ENCODE assay signal across 7 mouse cellular contexts in the genomic region with DNA sequence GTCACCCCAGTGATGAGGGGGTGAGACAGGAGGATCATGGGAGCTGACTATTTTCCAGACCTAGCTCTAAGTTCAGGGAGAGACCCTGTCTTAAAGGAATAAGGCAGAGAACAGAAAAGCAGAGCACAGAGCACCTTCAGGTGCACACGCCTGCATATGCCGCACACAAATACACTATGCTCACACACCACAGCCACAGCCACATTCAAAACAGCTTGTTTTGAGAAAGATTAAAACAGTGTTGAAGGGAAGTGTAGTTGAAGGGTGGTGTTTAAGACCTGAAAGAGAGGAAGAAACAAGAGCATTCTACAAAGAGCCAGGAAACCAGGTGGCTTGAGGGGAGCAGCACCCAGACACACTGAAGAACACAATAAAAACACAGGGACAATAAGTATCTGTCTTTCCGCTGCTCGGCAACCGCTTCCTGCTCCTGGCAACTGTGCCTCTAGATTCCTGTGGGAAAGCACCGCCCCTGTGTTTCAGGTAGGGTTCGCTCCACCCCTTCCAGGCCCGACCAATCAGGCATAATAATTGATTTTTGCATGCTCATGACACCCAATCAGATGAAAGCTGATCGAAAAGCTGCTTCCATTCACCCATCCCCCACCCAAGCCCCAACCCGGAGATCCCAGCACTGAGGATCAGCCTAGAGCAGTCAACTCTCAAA. TPM values are rescaled to one million over a fixed set of nuclear protein-coding genes. Genes with fewer than 3 reads are reported as not detected.
A peak's percentile ranks its signal among the peaks of the same experiment; 100 is the strongest.
DNase-seq lines count a peak whose midpoint lies in the region; ATAC-seq and TF ChIP-seq lines count a peak whose summit lies in the region.

No protein-coding gene starts in this region.

- no peak overlapping the region for H3K9ac ChIP-seq in ES-Bruce4 (ENCODE audit: low read depth, poor library complexity, severe bottlenecking)
- peak overlapping the region; percentile 20; the same call in 1 of the 2 replicates for H3K9ac ChIP-seq in forebrain, embryonic 11.5 days (ENCODE audit: low read length)
- H3K9ac ChIP-seq in kidney, embryonic 15.5 days, result no peak overlapping the region
- no peak overlapping the region for H3K9ac ChIP-seq in liver, embryonic 12.5 days
- no peak overlapping the region for H3K9ac ChIP-seq in neural tube, embryonic 11.5 days (ENCODE audit: low read length)

- no peaks in the 10 kb centered on the region for H3K27me3 ChIP-seq in ES-Bruce4 (ENCODE audit: control insufficient read depth, insufficient read depth, low read length, poor library complexity, severe bottlenecking)
- H3K27me3 ChIP-seq in forebrain, embryonic 11.5 days (ENCODE audit: control insufficient read depth, insufficient read depth, low read length), result no peaks in the 10 kb centered on the region
- no peaks in the 10 kb centered on the region for H3K27me3 ChIP-seq in kidney, embryonic 15.5 days
- H3K27me3 ChIP-seq in liver, embryonic 12.5 days (replicated peaks), result peaks cover 12% of the 10 kb centered on the region
- no peaks in the 10 kb centered on the region for H3K27me3 ChIP-seq in neural tube, embryonic 11.5 days (ENCODE audit: control insufficient read depth, insufficient read depth, low read length)

- H3K27ac ChIP-seq in ES-Bruce4 (ENCODE audit: insufficient read depth, low read length), result peak overlapping the region; percentile 35
- no peak overlapping the region for H3K27ac ChIP-seq in forebrain, embryonic 11.5 days (ENCODE audit: low read depth, low read length)
- peak overlapping the region; percentile 66 for H3K27ac ChIP-seq in kidney, embryonic 15.5 days
- H3K27ac ChIP-seq in liver, embryonic 12.5 days, result no peak overlapping the region
- H3K27ac ChIP-seq in neural tube, embryonic 11.5 days (ENCODE audit: low read depth, low read length), result 0 out of 2 replicates have a peak overlapping the region, but pooled peaks have one; percentile 3

- H3K4me1 ChIP-seq in ES-Bruce4 (ENCODE audit: control insufficient read depth, insufficient read depth, low read length), result peaks cover 5% of the 10 kb centered on the region
- H3K4me1 ChIP-seq in forebrain, embryonic 11.5 days (replicated peaks; ENCODE audit: control insufficient read depth, insufficient read depth, low read length), result 0 out of 2 replicates have a peak, but pooled peaks cover 2% of the 10 kb centered on the region
- H3K4me1 ChIP-seq in kidney, embryonic 15.5 days, result peaks cover 30% of the 10 kb centered on the region
- peaks cover 16% of the 10 kb centered on the region for H3K4me1 ChIP-seq in liver, embryonic 12.5 days
- no peaks in the 10 kb centered on the region for H3K4me1 ChIP-seq in neural tube, embryonic 11.5 days (ENCODE audit: control insufficient read depth, insufficient read depth, low read length)

- peak; percentile 96 for DNase-seq in ZHBTc4 (ENCODE audit: low read depth, low spot score)
- DNase-seq in forebrain, embryonic 11.5 days (ENCODE audit: low spot score), result peak; percentile 74
- peak; percentile 67 for DNase-seq in neural tube, embryonic 11.5 days (ENCODE audit: low spot score)
- DNase-seq in gastrocnemius, postnatal 14 days, result no peak

- H3K4me2 ChIP-seq in forebrain, embryonic 11.5 days (ENCODE audit: low read depth, low read length, severe bottlenecking), result peak overlapping the region; percentile 5; the same call in 1 of the 2 replicates
- H3K4me2 ChIP-seq in kidney, embryonic 15.5 days, result peak overlapping the region; percentile 41
- peak overlapping the region; percentile 39 for H3K4me2 ChIP-seq in liver, embryonic 12.5 days
- peak overlapping the region; percentile 24; the same call in 1 of the 2 replicates for H3K4me2 ChIP-seq in neural tube, embryonic 11.5 days (ENCODE audit: low read depth)

- TF ChIP-seq EP300 in ES-Bruce4 (IDR thresholded peaks at IDR 0.05; ENCODE audit: insufficient read depth, low read depth, low read length), result peak; percentile 49; the same call in 1 of the 2 replicates

- H3K4me3 ChIP-seq in ES-Bruce4 (ENCODE audit: low read depth, low read length), result peak overlapping the region; percentile 6
- H3K4me3 ChIP-seq in forebrain, embryonic 11.5 days (ENCODE audit: low read depth, low read length), result no peak overlapping the region
- H3K4me3 ChIP-seq in kidney, embryonic 15.5 days (replicated peaks), result no peak overlapping the region
- no peak overlapping the region for H3K4me3 ChIP-seq in liver, embryonic 12.5 days
- H3K4me3 ChIP-seq in neural tube, embryonic 11.5 days (ENCODE audit: low read depth, low read length), result no peak overlapping the region

- intact Hi-C loops in gastrocnemius, postnatal 14 days (cut with DNase I; ENCODE audit: low total_unique reads), result no loop called here

- ATAC-seq in forebrain, embryonic 11.5 days (replicated peaks; ENCODE audit: low FRiP score), result peak; percentile 81
- ATAC-seq in kidney, embryonic 15.5 days (replicated peaks; ENCODE audit: low FRiP score), result peak; percentile 73
- ATAC-seq in liver, embryonic 12.5 days, result peak; percentile 55; the same call in 1 of the 2 replicates
- peak; percentile 58 for ATAC-seq in neural tube, embryonic 11.5 days (ENCODE audit: insufficient read depth, low FRiP score, low TSS enrichment)

- no peaks in the 10 kb centered on the region for H3K36me3 ChIP-seq in ES-Bruce4 (ENCODE audit: control insufficient read depth, insufficient read depth, low read length, poor library complexity, severe bottlenecking)
- H3K36me3 ChIP-seq in forebrain, embryonic 11.5 days (ENCODE audit: control insufficient read depth, insufficient read depth, low read length), result no peaks in the 10 kb centered on the region
- H3K36me3 ChIP-seq in kidney, embryonic 15.5 days, result no peaks in the 10 kb centered on the region
- H3K36me3 ChIP-seq in liver, embryonic 12.5 days, result no peaks in the 10 kb centered on the region
- H3K36me3 ChIP-seq in neural tube, embryonic 11.5 days (ENCODE audit: control insufficient read depth, insufficient read depth, low read length), result no peaks in the 10 kb centered on the region

- 18% methylated on average over 10 of the region's 10 CpGs for WGBS in forebrain, embryonic 11.5 days
- WGBS in kidney, embryonic 15.5 days, result 26% methylated on average over 10 of the region's 10 CpGs
- 27% methylated on average over 10 of the region's 10 CpGs for WGBS in liver, embryonic 12.5 days (ENCODE audit: insufficient replicate concordance)
- WGBS in neural tube, embryonic 11.5 days, result 15% methylated on average over 10 of the region's 10 CpGs

- no peaks in the 10 kb centered on the region for H3K9me3 ChIP-seq in ES-Bruce4 (replicated peaks; ENCODE audit: control insufficient read depth, insufficient read depth, low read length, poor library complexity, severe bottlenecking)
- no peaks in the 10 kb centered on the region for H3K9me3 ChIP-seq in forebrain, embryonic 11.5 days (ENCODE audit: control insufficient read depth, low read length)
- H3K9me3 ChIP-seq in kidney, embryonic 15.5 days (replicated peaks), result no peaks in the 10 kb centered on the region
- H3K9me3 ChIP-seq in liver, embryonic 12.5 days (replicated peaks), result no peaks in the 10 kb centered on the region
- H3K9me3 ChIP-seq in neural tube, embryonic 11.5 days (ENCODE audit: control insufficient read depth, low read length), result no peaks in the 10 kb centered on the region

- TF ChIP-seq CTCF in ES-Bruce4 (IDR thresholded peaks at IDR 0.05; ENCODE audit: low read depth, low read length), result no peak

- no peak for TF ChIP-seq POLR2A in ES-Bruce4 (IDR thresholded peaks at IDR 0.05; ENCODE audit: insufficient read depth, low read length)

RNA-seq across cellular contexts. Expression of a gene that starts 13.0 kb away (rescaled TPM):
- polyA plus RNA-seq in ES-Bruce4 (2011; ENCODE audit: insufficient read depth, insufficient read length, low read depth, missing spikeins), result 193 and 203 TPM in 2 replicates
- 27.2 and 29.5 TPM in 2 replicates for polyA plus RNA-seq in forebrain, embryonic 11.5 days (2014; fragmentation: Nextera tagmentation; extraction: Ambion mirVana)
- 46.0 and 47.6 TPM in 2 replicates for polyA plus RNA-seq in kidney, embryonic 15.5 days (2015; fragmentation: Nextera tagmentation; extraction: Ambion mirVana)
- polyA plus RNA-seq in liver, embryonic 12.5 days (2016; fragmentation: Nextera tagmentation; extraction: Ambion mirVana), result 15.6 and 15.9 TPM in 2 replicates
- polyA plus RNA-seq in neural tube, embryonic 11.5 days (2014; fragmentation: Nextera tagmentation; extraction: Ambion mirVana), result 20.6 and 26.4 TPM in 2 replicates
- 10 to 100 TPM; 18.3 to 22.5 TPM for total RNA-seq in gastrocnemius, postnatal 14 days (2021)

Comparison
In these comparisons a context has a peak if more than half of its experiments do, and no peak if none do; other contexts are left out.
1. H3K27ac ChIP-seq: peak in ES-Bruce4 (single experiment), kidney, embryonic 15.5 days (single experiment) and neural tube, embryonic 11.5 days (single experiment); none in forebrain, embryonic 11.5 days (single experiment) and liver, embryonic 12.5 days (single experiment).
2. Peak in every context shown above with its lines, with median percentiles within 50 percentile points of each other: ATAC-seq and H3K4me2 ChIP-seq.